Mouse (Mus musculus) heart, postnatal 0 days (tissue): Measurements from ENCODE around the gene Nfya.

Source experiments
- CTCF ChIP-seq: IDR thresholded peaks from 2 replicates; pipeline ENCODE4 v1.5.1; 2016; ENCODE audit warnings: antibody characterized with exemption, control low read depth, low read depth
- EP300 ChIP-seq: IDR thresholded peaks from 2 replicates; pipeline ENCODE4 v1.6.1; 2016; ENCODE audit warnings: antibody characterized with exemption, low read depth

- TF ChIP-seq CTCF = no peak
- TF ChIP-seq EP300 = no peak
Observed at GRCm38 (mm10) chr17:48424237-48424636, 14.5 kb upstream of the Nfya start.
